Mouse (Mus musculus) liver, postnatal 0 days (tissue): ENCODE measurements around the gene Psmb1. TPM values are rescaled to one million over a fixed set of nuclear protein-coding genes. Genes with fewer than 3 reads are reported as not detected.

Experiments
- ATAC-seq: fragments of 200-750 bp; cut with Nextera tagmentation; 2 replicates; pipeline ENCODE4 v1.8.0; 2017; ENCODE audit warnings: mild to moderate bottlenecking, moderate library complexity
- DNase-seq: peaks from one replicate; pipeline ENCODE4 v3.0.0-alpha.2; 2016
- H3K27ac ChIP-seq: fragments of 300-500 bp; sonication (generic); 2 replicates; pipeline ENCODE4 v1.5.1; 2014; ENCODE audit warnings: antibody characterized with exemption, moderate library complexity, mild to moderate bottlenecking, low read depth
- H3K27me3 ChIP-seq: fragments of 300-500 bp; sonication (generic); 2 replicates; pipeline ENCODE4 v1.6.1; 2014; ENCODE audit warnings: low read length, control low read depth, mixed read lengths; ENCODE audit not compliant: insufficient read depth
- H3K36me3 ChIP-seq: fragments of 300-500 bp; sonication (generic); replicated peaks from 2 replicates; pipeline ENCODE4 v1.6.1; 2014; ENCODE audit warnings: mild to moderate bottlenecking, control low read depth, low read length, moderate library complexity, mixed read lengths; ENCODE audit not compliant: insufficient read depth
- H3K4me1 ChIP-seq: fragments of 300-500 bp; sonication (generic); 2 replicates; pipeline ENCODE4 v1.6.1; 2014; ENCODE audit warnings: antibody characterized with exemption, mild to moderate bottlenecking, control low read depth; ENCODE audit not compliant: insufficient read depth
- H3K4me2 ChIP-seq: fragments of 300-500 bp; sonication (generic); 2 replicates; pipeline ENCODE4 v1.6.1; 2014; ENCODE audit warnings: low read depth, mild to moderate bottlenecking, low read length, moderate library complexity, mixed read lengths
- H3K4me3 ChIP-seq: fragments of 300-500 bp; sonication (generic); 2 replicates; pipeline ENCODE4 v1.5.1; 2014; ENCODE audit warnings: low read depth, low read length
- H3K9ac ChIP-seq: fragments of 300-500 bp; sonication (generic); replicated peaks from 2 replicates; pipeline ENCODE4 v1.6.1; 2014; ENCODE audit warnings: mild to moderate bottlenecking, moderate library complexity
- H3K9me3 ChIP-seq: fragments of 300-500 bp; sonication (generic); 2 replicates; pipeline ENCODE4 v1.6.1; 2016; ENCODE audit warnings: mild to moderate bottlenecking, control low read depth, low read length, mixed read lengths
- CTCF ChIP-seq: sonication (generic); IDR thresholded peaks from 2 replicates; pipeline ENCODE4 v1.5.1; 2016; ENCODE audit warnings: antibody characterized with exemption, low read depth
- EP300 ChIP-seq: IDR thresholded peaks from 2 replicates; pipeline ENCODE4 v1.6.1; 2016; ENCODE audit warnings: antibody characterized with exemption, low read depth, mild to moderate bottlenecking
- WGBS: fragments of 180-500 bp; shearing (Covaris S2); extraction: QIAGEN DNeasy Blood & Tissue Kit; methylation state at CpG from one replicate; pipeline ENCODE4 v1.1.7; 2014; ENCODE audit not compliant: insufficient replicate concordance; 5-methylcytosine and 5-hydroxymethylcytosine counted together
- polyA plus RNA-seq: library from polyadenylated mRNA; unstranded; fragments of >200 nt; fragmentation: Nextera tagmentation; extraction: Ambion mirVana; gene quantifications from 2 replicates; pipeline ENCODE4 v1.2.1, GENCODE M21; 2015

Psmb1 gene
- polyA plus RNA-seq, 1 experiment from 2014 or later = 134 TPM

DNA sequence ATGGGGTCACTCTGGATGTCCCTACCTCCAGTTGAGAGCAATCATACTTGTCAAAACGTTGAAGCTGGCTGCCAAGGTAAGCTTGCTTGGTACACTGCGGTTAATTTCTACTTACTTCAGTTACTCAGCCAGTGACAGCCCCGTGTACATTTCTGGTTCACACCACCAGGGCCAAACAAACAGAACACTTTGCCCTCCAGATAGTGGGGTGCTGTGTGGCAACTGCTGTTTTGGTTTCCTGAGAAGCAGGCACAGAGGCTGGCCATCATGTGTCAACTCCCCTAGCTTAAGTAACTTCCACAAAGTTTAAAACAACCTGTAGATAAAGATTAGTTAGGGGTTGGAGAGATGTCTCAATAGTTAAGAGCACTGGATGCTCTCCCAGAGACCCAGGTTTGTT, 64.8 kb downstream of the Psmb1 start:
- TF ChIP-seq CTCF = peak; percentile 28; the same call in 1 of the 2 replicates
- TF ChIP-seq EP300 = no peak
- Histone ChIP-seq H3K4me3 (no peak overlapping the region), H3K9me3 (no peaks in the 10 kb centered on the region), H3K4me2 (no peak overlapping the region), H3K27ac (peak overlapping the region; percentile 64), H3K4me1 (peaks cover 12% of the 10 kb centered on the region), H3K27me3 (no peaks in the 10 kb centered on the region), H3K9ac (no peak overlapping the region), H3K36me3 (no peaks in the 10 kb centered on the region)
- peak; percentile 50 for DNase-seq
- 29% methylated on average over 3 of the region's 3 CpGs for WGBS
- peak; percentile 85 for ATAC-seq

DNA sequence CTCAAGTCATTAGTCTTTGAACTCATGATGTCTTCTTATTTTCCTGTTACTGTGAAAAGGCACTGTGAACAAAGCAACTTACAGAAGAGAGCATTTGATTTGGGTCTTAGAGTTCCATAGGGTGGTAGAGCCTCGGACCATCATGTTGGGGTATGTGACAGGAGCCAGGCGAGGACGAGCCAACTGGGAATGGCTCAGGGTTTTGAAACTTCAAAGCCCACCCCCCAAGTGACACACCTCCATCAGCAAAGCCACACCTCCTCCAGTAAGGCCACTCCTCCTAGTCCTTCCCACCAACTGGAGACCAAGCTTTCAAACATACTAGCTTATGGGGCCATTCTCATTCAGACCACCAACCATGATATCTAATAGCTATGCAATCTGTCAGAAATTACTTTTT, 67.5 kb downstream of the Psmb1 start:
- no peaks in the 10 kb centered on the region for H3K9me3 ChIP-seq
- no peak overlapping the region for H3K4me2 ChIP-seq
- no peak for DNase-seq
- peaks cover 12% of the 10 kb centered on the region for H3K4me1 ChIP-seq
- peaks cover 15% of the 10 kb centered on the region for H3K36me3 ChIP-seq
- H3K27me3 ChIP-seq = no peaks in the 10 kb centered on the region
- TF ChIP-seq CTCF (no peak), EP300 (no peak)
- H3K4me3 ChIP-seq = no peak overlapping the region
- 70% methylated on average over 3 of the region's 3 CpGs for WGBS
- no peak overlapping the region for H3K9ac ChIP-seq
- ATAC-seq = no peak
- no peak overlapping the region for H3K27ac ChIP-seq

DNA sequence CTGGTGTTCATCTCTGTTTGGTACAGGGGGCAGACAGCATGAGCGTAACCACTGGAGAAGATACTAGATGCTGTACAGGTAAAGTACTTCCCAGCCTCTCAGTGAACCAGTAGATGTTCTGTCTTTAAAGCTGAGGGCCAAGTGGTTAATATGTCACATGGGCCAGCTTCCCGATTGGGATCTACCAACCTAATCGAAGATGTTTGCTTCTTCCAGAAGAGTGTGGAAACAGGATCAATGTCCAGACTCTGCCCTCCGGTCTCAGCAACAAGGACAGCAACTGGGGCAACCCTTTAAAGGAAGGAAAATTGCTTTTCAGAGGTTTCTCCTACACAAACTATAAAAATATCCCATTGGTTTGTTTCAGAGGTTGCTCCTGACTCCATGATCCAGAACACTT, 68.0 kb downstream of the Psmb1 start:
- no peak for TF ChIP-seq EP300
- TF ChIP-seq CTCF = no peak
- Histone ChIP-seq H3K4me1 (peaks cover 12% of the 10 kb centered on the region), H3K4me2 (no peak overlapping the region), H3K36me3 (peaks cover 15% of the 10 kb centered on the region), H3K9me3 (no peaks in the 10 kb centered on the region), H3K9ac (no peak overlapping the region), H3K27ac (peak overlapping the region; percentile 91), H3K27me3 (no peaks in the 10 kb centered on the region), H3K4me3 (no peak overlapping the region)
- no peak for DNase-seq
- 75% methylated on average over 4 of the region's 4 CpGs for WGBS
- ATAC-seq = no peak

DNA sequence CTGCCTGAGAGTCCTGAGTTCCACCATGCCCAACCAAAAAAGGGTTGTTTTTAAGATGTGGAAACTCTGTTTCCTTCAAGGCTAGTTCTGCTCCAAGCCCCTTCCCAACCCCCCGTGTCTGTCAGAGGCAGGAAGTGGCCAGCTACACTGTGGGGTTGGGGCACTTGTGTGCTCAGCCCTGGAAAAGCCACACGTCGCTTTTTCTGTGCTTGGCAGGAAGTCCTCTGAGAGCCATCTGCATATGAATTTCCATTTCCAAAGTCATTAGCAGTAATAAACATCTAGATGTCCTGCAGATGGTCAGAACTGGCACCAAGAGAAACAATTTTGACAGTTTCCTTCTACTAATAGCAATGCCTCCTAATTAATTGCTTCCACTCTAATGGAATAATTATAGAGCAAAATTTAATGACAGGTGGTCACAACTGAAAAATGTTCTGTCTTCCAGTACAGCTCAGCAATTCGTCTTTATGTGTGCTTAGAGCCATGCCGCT, 68.5 kb downstream of the Psmb1 start:
- DNase-seq (no peak), ATAC-seq (no peak)
- no peak for TF ChIP-seq EP300
- no peak for TF ChIP-seq CTCF
- WGBS = 36% methylated on average over 5 of the region's 5 CpGs
- H3K27ac ChIP-seq = peak overlapping the region; percentile 91
- no peak overlapping the region for H3K4me2 ChIP-seq
- peaks cover 15% of the 10 kb centered on the region for H3K36me3 ChIP-seq
- no peaks in the 10 kb centered on the region for H3K27me3 ChIP-seq
- H3K9me3 ChIP-seq = no peaks in the 10 kb centered on the region
- no peak overlapping the region for H3K9ac ChIP-seq
- H3K4me1 ChIP-seq = peaks cover 12% of the 10 kb centered on the region
- no peak overlapping the region for H3K4me3 ChIP-seq

DNA sequence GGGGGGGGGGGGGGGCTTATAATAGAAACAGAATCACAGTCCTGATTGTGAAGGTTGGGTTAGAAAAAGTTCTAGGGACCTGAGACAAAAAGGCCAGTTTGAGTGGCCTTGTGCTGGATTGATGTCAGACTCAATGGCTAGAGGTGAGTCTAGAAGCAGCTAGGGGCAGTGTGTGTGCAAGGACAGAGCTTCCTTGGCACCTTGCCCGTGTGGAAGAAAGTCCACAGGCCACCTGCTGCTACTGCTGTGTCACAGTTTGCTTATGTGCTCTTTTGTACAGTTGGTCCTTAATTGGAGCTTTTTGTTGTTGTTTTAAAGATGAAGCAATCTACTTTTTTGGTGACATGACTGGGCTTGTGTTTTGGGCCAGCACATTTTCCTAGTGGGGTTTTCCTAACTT, 69.6 kb downstream of the Psmb1 start:
- TF ChIP-seq EP300 (peak; percentile 38; the same call in 1 of the 2 replicates), CTCF (peak; percentile 36)
- 45% methylated on average over 1 of the region's 1 CpGs for WGBS
- Histone ChIP-seq H3K4me2 (no peak overlapping the region), H3K4me1 (peaks cover 12% of the 10 kb centered on the region), H3K36me3 (peaks cover 23% of the 10 kb centered on the region), H3K4me3 (no peak overlapping the region), H3K27me3 (no peaks in the 10 kb centered on the region), H3K9me3 (no peaks in the 10 kb centered on the region), H3K9ac (no peak overlapping the region), H3K27ac (peak overlapping the region; percentile 58)
- ATAC-seq = peak; percentile 92
- DNase-seq = peak; percentile 80

DNA sequence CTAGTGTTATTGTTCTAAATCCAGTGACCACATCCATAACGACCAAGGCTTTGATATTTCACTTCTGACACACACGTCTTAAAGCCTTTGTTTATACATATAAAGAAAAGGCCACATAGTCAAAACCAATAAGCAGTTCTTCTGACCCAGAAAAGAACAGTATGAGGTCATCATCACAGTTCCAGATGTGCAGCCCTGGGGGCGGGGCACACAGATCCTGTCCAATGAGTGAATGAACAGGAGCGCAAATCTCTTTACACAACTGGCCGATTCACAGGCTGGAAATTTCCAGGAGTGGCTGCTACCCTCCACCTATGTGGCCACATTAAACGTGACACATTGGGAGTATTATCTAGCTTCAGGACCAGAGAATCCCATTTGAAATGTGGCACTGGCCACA, 70.1 kb downstream of the Psmb1 start:
- no peak for DNase-seq
- Histone ChIP-seq H3K4me3 (no peak overlapping the region), H3K4me2 (no peak overlapping the region), H3K36me3 (peaks cover 23% of the 10 kb centered on the region), H3K4me1 (peaks cover 12% of the 10 kb centered on the region), H3K27me3 (no peaks in the 10 kb centered on the region), H3K9me3 (no peaks in the 10 kb centered on the region), H3K9ac (no peak overlapping the region), H3K27ac (peak overlapping the region; percentile 58)
- WGBS = 80% methylated on average over 6 of the region's 6 CpGs
- TF ChIP-seq CTCF = no peak
- TF ChIP-seq EP300 = no peak
- peak; percentile 25 for ATAC-seq
